Mouse (Mus musculus) lung, adult 2 months (tissue): ENCODE results near the gene Eif4b.

Source experiments
- CTCF ChIP-seq: fragments of 200-500 bp; IDR thresholded peaks from 2 replicates; pipeline ENCODE4 v1.5.1; 2011; ENCODE audit warnings: mild to moderate bottlenecking, low read length, control low read depth; ENCODE audit not compliant: insufficient read depth
- POLR2A ChIP-seq: fragments of 200-500 bp; IDR thresholded peaks from 2 replicates; pipeline ENCODE4 v1.6.1; 2011; ENCODE audit warnings: low read depth, mild to moderate bottlenecking, control low read depth, low read length, borderline replicate concordance; ENCODE audit errors: extremely low read depth

DNA sequence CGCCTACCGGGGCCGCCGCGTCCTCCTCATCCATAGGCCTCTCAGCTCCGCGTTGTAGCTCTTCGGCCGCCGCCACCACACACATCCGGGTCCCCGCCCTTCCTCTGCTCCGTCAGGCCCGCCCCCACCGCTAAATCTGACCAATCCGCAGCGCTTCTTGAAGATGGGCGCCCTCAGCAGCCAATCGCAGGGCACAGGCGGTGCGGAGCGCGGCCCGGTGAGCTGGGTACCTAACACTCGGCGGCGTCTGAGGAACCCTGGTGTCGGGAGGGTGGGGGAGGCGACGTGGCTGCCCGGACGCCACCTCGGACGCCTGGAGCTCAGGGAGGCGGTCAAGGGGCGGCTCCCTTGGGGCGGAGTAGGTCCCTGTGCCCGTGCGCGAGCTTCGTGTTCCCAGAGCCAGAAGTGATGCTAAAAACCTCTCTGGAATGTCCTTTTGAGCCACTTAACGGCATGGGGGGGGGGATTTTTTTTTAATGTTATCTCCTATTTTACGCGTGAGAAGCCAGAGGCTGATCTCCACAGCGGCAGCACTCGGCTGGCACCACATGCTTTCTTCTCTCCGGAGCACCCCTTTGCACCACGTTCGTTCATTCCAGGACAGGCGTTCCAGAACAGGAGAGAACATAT is 62.7 kb downstream of the Eif4b start, which contains the start of gene Spryd3:
- TF ChIP-seq CTCF (no peak), POLR2A (peak; percentile 40; the same call in 1 of the 2 replicates)
